9 mouse cellular contexts compared by ENCODE assay signal in genomic region chr10:108733982-108734381, GRCm38 (mm10). TPM values are rescaled to one million over a fixed set of nuclear protein-coding genes. Genes with fewer than 3 reads are reported as not detected.
A peak's percentile ranks its signal among the peaks of the same experiment; 100 is the strongest.
DNase-seq lines count a peak whose midpoint lies in the region; TF ChIP-seq lines count a peak whose summit lies in the region.
"Had no signal": no experiment of that assay in that cellular context is flagged by ENCODE, and none has a peak within 500 bp of the region (broad histone marks: within the 10 kb centered on the region; RNA-seq: fewer than 3 reads in every experiment).

No protein-coding gene starts in this region.

- no peak for TF ChIP-seq POLR2A in thymus, adult 2 months (IDR thresholded peaks at IDR 0.05; ENCODE audit: control insufficient read depth, extremely low read depth, insufficient read depth, low read length, poor library complexity)

- WGBS in thymus, adult 2 months, result 61% methylated on average over 2 of the region's 2 CpGs

- no peaks in the 10 kb centered on the region for H3K4me1 ChIP-seq in thymus, adult 2 months (replicated peaks; ENCODE audit: control insufficient read depth, insufficient read depth, low read length)
- H3K4me1 ChIP-seq: liver, embryonic 15.5 days had no signal

- H3K36me3 ChIP-seq in thymus, adult 2 months (ENCODE audit: control insufficient read depth, insufficient read depth, low read length), result no peaks in the 10 kb centered on the region
- H3K36me3 ChIP-seq: liver, embryonic 15.5 days had no signal

- H3K27ac ChIP-seq in thymus, adult 2 months (ENCODE audit: control insufficient read depth, insufficient read depth, low read length), result no peak overlapping the region
- H3K27ac ChIP-seq: liver, embryonic 15.5 days had no signal

- H3K27me3 ChIP-seq in thymus, adult 2 months (ENCODE audit: control insufficient read depth, insufficient read depth, low read length), result no peaks in the 10 kb centered on the region
- H3K27me3 ChIP-seq: liver, embryonic 15.5 days had no signal

- peak; percentile 5 for DNase-seq in adrenal gland, adult 2 months
- no peak for DNase-seq in adrenal gland, postnatal 4 days (ENCODE audit: low spot score in 2 of 2)
- peak; percentile 19 to 39 for DNase-seq in layer of hippocampus, postnatal 10 days (ENCODE audit: low spot score in 2 of 2)
- DNase-seq in layer of hippocampus, postnatal 25 days (ENCODE audit: extremely low spot score in 1 of 2, low spot score in 1 of 2), result no peak
- peak; percentile 71 to 82 for DNase-seq in cerebellum, postnatal 10 days
- DNase-seq in lung, postnatal 14 days, result peak; percentile 15
- DNase-seq in thymus, adult 2 months, result no peak
- no peak for DNase-seq in B cell, adult 2 months

- H3K4me3 ChIP-seq in thymus, adult 2 months (ENCODE audit: control insufficient read depth, insufficient read depth, low read length), result no peak overlapping the region
- H3K4me3 ChIP-seq: liver, embryonic 15.5 days had no signal

- TF ChIP-seq CTCF in thymus, adult 2 months (IDR thresholded peaks at IDR 0.05; ENCODE audit: borderline replicate concordance, control insufficient read depth, extremely low read depth, insufficient read depth, low read length, poor library complexity), result no peak

RNA-seq across cellular contexts. Expression of gene Gm5136, which starts 34.0 kb away (rescaled TPM):
- not detected for total RNA-seq in adrenal gland, adult 2 months (2021)
- polyA plus RNA-seq in adrenal gland, adult 2 months (2012; rRNA removed), result not detected in 2 replicates
- not detected for total RNA-seq in adrenal gland, postnatal 4 days (2021)
- total RNA-seq in layer of hippocampus, postnatal 10 days (2021), result 1 to 10 TPM; 1.7 to 3.6 TPM
- total RNA-seq in layer of hippocampus, postnatal 25 days (2021), result 1 to 10 TPM; 1.7 to 3.4 TPM
- polyA plus RNA-seq in thymus, adult 2 months (2012; rRNA removed), result not detected in 2 replicates
- polyA plus RNA-seq: liver, embryonic 15.5 days had no signal

Comparison
In these comparisons a context has a peak if more than half of its experiments do, and no peak if none do; other contexts are left out.
1. DNase-seq: peak in adrenal gland, adult 2 months (single experiment), layer of hippocampus, postnatal 10 days (2 of 2), cerebellum, postnatal 10 days (2 of 2) and lung, postnatal 14 days (single experiment); none in adrenal gland, postnatal 4 days (0 of 2), layer of hippocampus, postnatal 25 days (0 of 2), thymus, adult 2 months (single experiment) and B cell, adult 2 months (0 of 2).